Mouse (Mus musculus): ENCODE results near the gene Klk1b4. TPM values are rescaled to one million over a fixed set of nuclear protein-coding genes. Genes with fewer than 3 reads are reported as not detected.

Klk1b4 gene
- polyA plus RNA-seq, 2 experiments from 2014 or later: not detected

DNA sequence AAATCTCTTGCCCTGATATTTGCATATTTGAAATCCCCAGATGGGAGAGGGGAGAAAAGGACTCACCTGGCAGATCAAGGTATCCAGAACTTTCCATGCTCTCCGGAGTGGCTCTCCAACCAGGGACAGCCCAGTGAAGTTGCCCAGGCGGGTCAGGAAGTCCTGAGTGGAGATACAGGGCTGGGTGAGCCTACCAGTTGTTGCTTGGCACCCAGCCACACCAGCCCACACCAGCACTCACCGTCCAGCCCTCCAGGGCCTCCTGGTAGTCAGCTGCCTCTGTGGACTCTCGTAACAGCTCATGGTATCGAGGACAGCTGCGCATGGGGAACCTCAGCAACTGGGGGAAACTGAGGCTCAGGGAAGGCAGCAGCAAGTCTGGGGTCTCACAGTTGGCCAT is 47.7 kb downstream of the Klk1b4 start:
- ATAC-seq: no peak

DNA sequence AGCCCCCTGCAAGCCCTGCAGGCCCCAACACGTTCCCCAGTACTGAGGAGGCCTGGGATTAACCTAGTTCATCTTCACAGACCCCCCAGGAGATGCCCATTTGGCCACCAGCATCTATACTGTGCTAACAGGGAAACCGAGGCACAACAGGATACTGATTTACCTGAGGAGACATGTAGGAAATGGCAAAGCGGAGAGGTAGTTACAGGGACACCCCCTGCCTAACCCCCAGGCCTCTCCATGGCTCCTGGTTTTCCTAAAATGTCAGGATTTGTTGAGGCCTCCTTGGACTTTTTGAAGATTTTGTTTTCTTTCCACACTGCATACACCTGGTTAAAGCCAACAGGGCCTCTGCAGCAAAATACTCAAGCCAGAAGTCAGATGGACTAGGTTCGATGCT is 50.0 kb downstream of the Klk1b4 start, which contains the start of gene Acp4:
Acp4 (minus strand) TSS at position 101 of the 400 bp plus-strand sequence.
- no peak for ATAC-seq

DNA sequence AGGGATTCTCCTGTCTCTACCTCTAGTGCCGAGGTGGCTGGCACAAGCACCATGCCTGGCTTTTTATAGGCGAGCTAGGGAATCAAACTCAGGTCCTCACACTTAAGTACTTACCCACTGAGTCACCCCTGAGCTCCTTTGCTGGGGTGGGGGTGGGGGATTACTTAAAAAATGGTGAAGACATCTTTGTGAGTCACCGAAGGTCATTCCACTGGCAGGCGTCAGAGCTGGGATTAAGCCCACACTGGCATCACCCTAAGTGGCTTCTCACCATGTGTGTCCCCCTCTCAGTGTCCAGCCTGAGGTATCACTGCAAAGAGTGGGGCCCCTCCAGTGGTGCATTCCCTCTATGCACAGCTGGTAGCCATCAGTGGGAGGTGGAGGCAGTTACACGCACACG is 53.2 kb downstream of the Klk1b4 start:
- ATAC-seq: no peak

DNA sequence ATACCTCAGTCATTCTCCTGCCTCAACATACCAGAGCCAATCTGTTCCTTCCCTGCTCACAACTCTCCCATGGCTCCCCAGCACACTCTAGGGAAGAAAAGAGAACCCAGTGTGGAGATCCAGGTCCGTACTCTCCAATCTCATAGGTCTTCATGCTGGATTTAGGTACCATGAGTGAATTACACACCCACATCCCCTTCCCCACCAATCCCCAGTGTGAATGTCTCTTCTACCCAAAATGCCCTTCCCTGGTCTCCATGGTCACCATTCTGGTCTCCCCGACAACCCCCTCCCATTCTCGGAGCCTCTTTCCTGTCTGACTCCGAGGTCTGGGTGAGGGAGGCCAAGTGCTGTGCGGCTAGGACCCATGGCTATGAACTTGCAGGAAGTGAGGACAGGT is 53.9 kb downstream of the Klk1b4 start, which contains the start of gene Gm15517:
Gm15517 (plus strand) TSS at position 301 of the 400 bp plus-strand sequence.
- ATAC-seq: no peak

Other genes with a start within 250 kb of the Klk1b4 start
- not detected for gene Klk1b1, start 240.7 kb upstream of the Klk1b4 start, polyA plus RNA-seq (2017; shearing (Covaris generic))
- not detected for gene Klk1b9, start 231.4 kb upstream of the Klk1b4 start, polyA plus RNA-seq (2017; shearing (Covaris generic))
- gene Klk1b11, start 211.6 kb upstream of the Klk1b4 start, polyA plus RNA-seq (2017; shearing (Covaris generic)): not detected
- not detected for gene Klk1b26, start 195.3 kb upstream of the Klk1b4 start, polyA plus RNA-seq (2017; shearing (Covaris generic))
- gene Klk1b27, start 155.1 kb upstream of the Klk1b4 start, polyA plus RNA-seq (2017; shearing (Covaris generic)): 1 to 10 TPM; 1.7 to 5.7 TPM
- not detected for gene Klk1b21, start 105.1 kb upstream of the Klk1b4 start, polyA plus RNA-seq (2017; shearing (Covaris generic))
- gene Klk1b22, start 94.8 kb upstream of the Klk1b4 start, polyA plus RNA-seq (2017; shearing (Covaris generic)): not detected
- not detected for gene Klk1b16, start 70.7 kb upstream of the Klk1b4 start, polyA plus RNA-seq (2017; shearing (Covaris generic))
- not detected for gene Klk1b24, start 19.2 kb upstream of the Klk1b4 start, polyA plus RNA-seq (2017; shearing (Covaris generic))
- not detected for gene Klk1b3, start 9.2 kb upstream of the Klk1b4 start, polyA plus RNA-seq (2017; shearing (Covaris generic))
- gene Klk1b5, start 8.5 kb downstream of the Klk1b4 start, polyA plus RNA-seq (2017; shearing (Covaris generic)): not detected
- gene Klk1, start 17.9 kb downstream of the Klk1b4 start, polyA plus RNA-seq (2017; shearing (Covaris generic)): 1 to 10 TPM in 1 of 2 experiments, not detected in 1; 1.0 TPM
- gene Gm36864, start 28.7 kb downstream of the Klk1b4 start, polyA plus RNA-seq (2017; shearing (Covaris generic)): not detected
- gene 1700028J19Rik, start 39.3 kb downstream of the Klk1b4 start, polyA plus RNA-seq (2017; shearing (Covaris generic)): 1 to 10 TPM in 1 of 2 experiments, under 1 TPM in 1; 0.93 to 1.7 TPM
- gene 2410002F23Rik, start 39.3 kb downstream of the Klk1b4 start, polyA plus RNA-seq (2017; shearing (Covaris generic)): 100 to 1,000 TPM; 101 to 192 TPM
- not detected for gene Acp4, start 49.9 kb downstream of the Klk1b4 start, polyA plus RNA-seq (2017; shearing (Covaris generic))
- not detected for gene Gm15517, start 54.0 kb downstream of the Klk1b4 start, polyA plus RNA-seq (2017; shearing (Covaris generic))
- gene Clec11a, start 99.5 kb downstream of the Klk1b4 start, polyA plus RNA-seq (2017; shearing (Covaris generic)): under 1 TPM; 0.35 to 0.66 TPM
- under 1 TPM; 0.12 to 0.58 TPM for gene Shank1, start 102.8 kb downstream of the Klk1b4 start, polyA plus RNA-seq (2017; shearing (Covaris generic))
- not detected for gene Syt3, start 176.7 kb downstream of the Klk1b4 start, polyA plus RNA-seq (2017; shearing (Covaris generic))
- not detected for gene 1700008O03Rik, start 178.4 kb downstream of the Klk1b4 start, polyA plus RNA-seq (2017; shearing (Covaris generic))
- not detected for gene Lrrc4b, start 221.6 kb downstream of the Klk1b4 start, polyA plus RNA-seq (2017; shearing (Covaris generic))

Data from CD4-positive, CD25-positive, alpha-beta regulatory T cell, adult 4 months (primary cell).